Mouse (Mus musculus): ENCODE results near the gene Pfn2.
A peak's percentile ranks its signal among the peaks of the same experiment; 100 is the strongest.
"Not testable (repeated sequence)": the region's sequence is repeated elsewhere in the genome, so short reads cannot be mapped to it uniquely, and the experiment has no call there.

The Pfn2 gene

DNA sequence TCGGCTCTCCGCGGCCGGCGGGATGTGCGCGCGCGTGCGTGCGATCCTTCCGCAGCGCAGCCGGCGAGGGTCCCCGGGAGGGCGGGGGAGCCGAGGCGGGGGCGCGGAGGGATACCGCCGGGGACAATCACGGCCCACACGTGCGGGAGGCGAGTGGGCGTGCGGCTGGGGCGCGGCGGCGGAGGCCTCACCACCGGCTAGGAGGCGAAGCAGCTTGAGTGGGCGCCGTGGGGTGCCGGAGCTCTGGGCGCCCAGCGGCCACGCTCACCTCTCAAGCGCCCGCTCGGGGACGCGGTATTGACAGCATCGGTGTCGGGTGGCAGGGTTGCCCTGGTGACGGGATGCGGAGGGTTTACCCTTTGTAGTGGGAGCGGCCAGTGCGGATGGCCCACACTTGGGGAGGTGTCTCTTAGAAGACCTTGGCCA lies at the start of gene Pfn2:
Gene Pfn2 (minus strand): TSS at position 320 of the 426 bp plus-strand sequence.
- DNase-seq (ENCODE audit: low spot score in 2 of 2) = peak; percentile 70 to 78

DNA sequence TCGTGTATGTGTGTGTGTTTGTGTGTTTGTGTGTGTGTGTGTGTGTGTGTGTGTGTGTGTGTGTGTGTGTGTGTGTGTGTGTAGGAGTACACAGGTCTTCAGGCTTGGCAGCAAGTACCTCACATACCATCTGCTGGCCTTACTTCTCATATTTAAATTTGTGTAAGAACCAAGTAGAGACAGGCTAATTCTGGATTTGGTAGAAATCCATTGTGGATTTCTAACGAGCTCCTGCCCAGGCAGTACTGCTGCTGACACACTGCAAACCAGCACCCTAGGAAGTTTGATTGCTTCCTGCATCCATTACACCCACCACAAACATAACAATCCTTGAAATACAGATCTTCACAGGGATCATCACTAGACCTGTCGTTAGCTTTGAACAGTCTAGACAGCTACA lies 35.1 kb upstream of the Pfn2 start:
- peak in 1 of 2 experiments; percentile 7 for DNase-seq (ENCODE audit: low spot score in 2 of 2)

DNA sequence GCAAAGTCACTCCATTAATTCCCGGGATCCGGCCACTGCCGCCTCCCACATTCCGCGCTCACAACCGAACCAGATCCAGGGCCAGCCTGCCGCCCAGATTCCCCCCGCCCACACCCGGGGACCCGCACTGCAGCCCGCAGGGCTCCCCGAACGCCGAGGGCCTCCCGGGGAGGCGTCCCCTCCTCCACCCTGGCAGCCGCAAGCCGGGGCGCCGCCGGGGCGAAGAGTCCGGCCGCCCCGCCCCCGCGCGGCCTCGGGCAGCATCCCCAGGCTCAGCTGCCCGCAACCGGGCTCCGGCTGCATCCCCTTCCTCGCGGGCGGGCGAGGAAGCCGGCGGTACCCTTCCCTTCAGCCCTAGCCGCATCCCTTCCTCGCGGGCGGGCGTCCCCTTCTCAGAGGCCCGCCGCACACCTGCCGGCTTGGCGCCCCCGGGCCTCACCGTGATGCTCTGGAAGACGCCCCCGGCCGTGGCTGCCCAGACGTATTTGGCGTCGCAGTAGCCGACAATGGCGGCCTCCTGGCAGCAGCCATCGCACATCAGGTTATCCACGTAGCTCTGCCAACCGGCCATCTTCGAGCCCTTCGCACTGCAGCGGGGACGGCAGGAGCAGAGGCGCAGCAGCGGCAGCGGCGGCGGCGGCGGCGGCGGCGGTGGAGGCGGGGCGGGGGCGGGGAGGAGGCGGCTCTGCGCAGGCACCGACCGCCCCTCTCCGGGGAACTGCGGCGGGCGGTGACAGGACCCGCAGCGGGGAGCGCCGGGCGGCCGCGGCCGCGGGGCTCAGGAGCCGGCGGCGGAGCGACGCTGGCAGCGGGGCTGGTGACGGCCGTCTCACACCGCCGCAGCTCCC lies 743 bp downstream of the Pfn2 start:
- DNase-seq (ENCODE audit: low spot score in 2 of 2) = peak; percentile 45 to 53

DNA sequence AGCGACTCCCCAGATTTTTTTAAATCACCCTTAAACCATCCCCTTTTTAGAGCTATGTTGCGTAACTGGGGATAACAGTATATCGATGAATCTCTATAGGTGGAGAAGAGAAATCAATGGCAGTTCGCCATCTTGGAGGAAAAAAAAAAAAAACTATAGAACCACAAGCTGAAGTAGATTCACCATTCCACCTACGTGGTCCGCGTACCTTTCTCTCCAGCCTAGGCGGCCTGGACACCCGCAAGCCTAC lies 1.3 kb downstream of the Pfn2 start:
- DNase-seq (ENCODE audit: low spot score in 2 of 2) = no peak

DNA sequence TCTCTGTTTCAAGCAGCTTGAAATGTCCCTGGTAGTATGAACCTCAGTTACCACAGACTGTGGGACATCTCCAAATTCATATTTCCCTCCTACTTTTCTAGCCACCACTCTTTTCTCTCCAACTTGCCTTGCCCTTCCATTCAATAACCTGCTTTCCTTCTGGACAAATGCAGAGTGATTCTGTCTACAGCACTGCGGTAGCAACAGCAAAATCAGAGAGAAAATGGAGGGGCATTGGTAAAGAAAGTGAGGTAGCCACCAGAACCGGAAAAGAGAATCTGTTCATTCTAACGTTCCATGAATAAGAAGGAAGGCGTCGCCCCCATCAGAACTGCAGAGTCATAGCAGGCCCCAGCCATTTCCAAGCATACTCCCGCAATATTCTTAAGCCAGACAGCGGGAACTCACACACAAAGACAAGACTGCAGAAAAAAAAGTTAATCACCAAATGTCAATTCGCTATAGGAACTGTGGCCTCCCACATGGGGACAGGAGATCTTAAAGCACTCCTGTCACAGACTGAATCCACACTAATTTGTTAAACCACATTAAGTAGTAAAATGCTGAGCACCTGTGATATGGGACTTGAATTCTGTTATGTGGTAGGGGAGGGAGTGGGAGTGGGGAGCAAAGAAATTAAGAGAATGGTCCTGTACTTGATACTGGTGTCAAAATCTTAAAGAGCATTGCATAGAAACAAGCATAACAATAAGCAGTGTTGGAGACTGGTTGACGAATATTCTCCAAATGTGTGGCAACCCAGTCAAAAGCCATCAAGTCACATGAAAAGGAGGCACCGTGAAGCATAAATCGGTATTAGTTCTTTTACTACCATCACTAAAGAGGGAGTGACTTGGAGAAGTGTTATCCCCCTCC lies 1.9 kb downstream of the Pfn2 start:
- DNase-seq (ENCODE audit: low spot score in 2 of 2) = peak in 1 of 2 experiments; percentile 38

DNA sequence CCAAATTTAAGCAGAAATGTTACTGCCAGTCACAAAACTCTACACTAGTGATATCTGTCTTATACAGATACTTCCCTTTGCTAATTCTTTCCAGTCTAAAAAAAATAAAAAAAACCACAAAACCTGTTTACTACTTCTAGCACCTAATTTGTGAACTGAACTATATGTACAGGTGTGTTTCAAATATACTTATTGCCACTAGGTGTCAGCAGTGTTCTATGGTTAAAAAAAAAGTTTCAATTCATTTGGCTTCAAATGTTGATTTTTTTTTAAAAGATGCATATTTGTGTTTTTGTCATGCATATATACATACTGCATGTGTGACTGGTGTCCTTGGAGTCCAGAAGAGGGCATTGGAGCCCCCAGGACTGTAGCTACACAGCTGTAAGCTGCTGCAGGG lies 4.1 kb downstream of the Pfn2 start:
- DNase-seq (ENCODE audit: low spot score in 2 of 2) = no peak

DNA sequence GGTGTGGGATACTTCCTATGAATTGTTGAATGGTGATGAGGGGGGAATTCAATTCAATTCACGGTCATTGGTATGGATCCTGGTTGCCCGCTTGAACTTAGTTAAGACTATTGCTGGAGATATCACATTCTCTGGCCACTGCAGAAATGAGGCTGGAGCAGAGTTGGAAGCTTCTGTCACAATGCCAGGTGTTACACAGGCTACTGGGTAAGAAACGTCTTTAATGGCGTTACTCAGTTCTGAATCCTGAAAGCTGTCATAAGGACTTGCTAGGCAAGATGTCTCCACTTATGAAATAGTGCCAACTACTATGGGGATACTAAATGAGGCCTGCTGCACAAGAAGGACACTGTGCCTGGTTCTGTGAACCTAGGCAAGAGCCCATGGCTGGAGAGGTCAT lies 11.0 kb downstream of the Pfn2 start:
- DNase-seq (ENCODE audit: low spot score in 2 of 2) = no peak

DNA sequence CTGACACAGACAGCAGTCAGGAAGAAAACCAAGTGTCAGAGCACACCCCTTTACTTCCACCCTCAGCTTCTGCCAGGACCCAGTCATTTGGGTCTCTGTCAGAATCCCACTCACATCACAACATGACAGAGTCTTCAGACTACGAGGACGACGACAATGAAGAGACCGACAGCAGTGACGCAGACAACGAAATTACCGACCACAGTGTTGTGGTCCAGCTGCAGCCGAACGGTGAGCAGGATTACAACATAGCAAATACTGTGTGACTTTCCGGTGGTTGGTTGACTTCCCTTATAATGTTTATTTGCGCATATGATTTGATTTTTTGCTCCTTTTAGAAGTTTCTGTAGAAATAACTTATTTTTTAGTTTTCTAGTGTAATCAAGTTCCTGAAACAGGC lies 14.3 kb downstream of the Pfn2 start:
- no peak for DNase-seq (ENCODE audit: low spot score in 2 of 2)

DNA sequence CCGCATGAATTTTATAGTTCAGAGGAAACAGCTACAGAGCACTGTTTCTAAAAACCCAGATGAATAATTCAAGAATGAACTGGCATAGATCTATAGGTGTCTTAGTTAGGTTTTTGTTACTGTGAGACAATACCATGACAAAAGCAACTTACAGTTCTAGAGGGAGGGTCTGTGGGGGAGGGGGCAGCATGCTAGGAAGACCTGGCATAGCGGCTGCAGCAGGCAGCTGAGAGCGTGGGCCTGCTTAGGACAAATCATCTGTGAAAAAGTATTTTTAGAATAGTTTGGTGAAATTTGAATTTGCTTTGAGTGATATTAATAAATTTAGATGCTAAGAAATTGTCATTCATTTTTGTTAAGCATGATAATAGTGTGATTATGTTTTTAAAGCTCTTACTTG lies 22.0 kb downstream of the Pfn2 start:
- DNase-seq (ENCODE audit: low spot score in 2 of 2) = no peak

DNA sequence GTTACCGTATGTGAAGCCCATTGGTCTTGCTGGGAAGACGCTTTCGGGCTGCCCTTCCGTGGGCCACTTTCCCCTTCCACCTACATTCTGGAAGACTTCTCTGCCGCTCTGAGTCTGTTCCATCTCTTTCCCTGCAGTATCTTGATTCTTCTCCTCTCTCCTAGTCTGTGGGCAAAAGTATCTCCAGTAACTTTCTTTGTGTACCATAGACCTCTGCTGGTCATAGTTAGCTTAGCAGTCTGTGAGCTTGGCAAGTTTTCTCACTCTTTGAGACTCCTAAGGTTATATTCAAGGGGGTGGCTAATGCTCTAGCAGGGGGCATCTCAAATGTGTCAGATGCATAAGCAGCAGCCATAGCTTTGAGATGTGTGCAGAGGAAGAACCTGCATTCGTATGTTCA lies 32.4 kb downstream of the Pfn2 start:
- no peak for DNase-seq (ENCODE audit: low spot score in 2 of 2)

DNA sequence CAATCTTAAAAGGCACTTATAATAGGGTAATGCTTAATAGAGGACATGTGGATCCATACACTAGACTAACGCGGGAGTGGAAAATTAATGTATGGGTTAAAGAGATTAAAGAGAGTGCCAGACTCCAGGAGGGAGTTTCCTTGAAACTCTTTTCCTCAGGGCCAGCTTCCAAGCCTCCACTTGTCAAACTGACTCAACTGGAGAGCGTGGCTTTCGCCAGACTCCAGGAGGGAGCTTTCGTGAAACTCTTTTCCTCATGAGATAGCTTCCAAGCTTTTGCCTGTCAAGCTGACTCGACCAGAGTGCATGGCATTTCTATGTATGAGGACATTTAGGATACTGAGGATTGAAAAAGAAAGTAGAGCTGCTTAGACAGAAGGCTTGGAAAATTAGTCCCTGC lies 52.8 kb downstream of the Pfn2 start:
- not testable (repeated sequence) for DNase-seq (ENCODE audit: low spot score in 2 of 2)

Data from frontal cortex, postnatal 14 days (tissue).